Mouse (Mus musculus) lung, embryonic 15.5 days (tissue): Measurements from ENCODE around the gene Ipo13. TPM values are rescaled to one million over a fixed set of nuclear protein-coding genes. Genes with fewer than 3 reads are reported as not detected.

Experiments used
- ATAC-seq: fragments of 200-750 bp; cut with Nextera tagmentation; 2 replicates; pipeline ENCODE4 v1.8.0; 2017; ENCODE audit warnings: moderate number of reproducible peaks, borderline replicate concordance; ENCODE audit not compliant: low FRiP score, low TSS enrichment; ENCODE audit errors: extremely low read depth
- H3K27ac ChIP-seq: fragments of 300-500 bp; sonication (generic); 2 replicates; pipeline ENCODE4 v1.5.1; 2015; ENCODE audit warnings: moderate library complexity, mild to moderate bottlenecking, inconsistent platforms
- H3K27me3 ChIP-seq: fragments of 300-500 bp; sonication (generic); 2 replicates; pipeline ENCODE4 v1.6.1; 2015; ENCODE audit warnings: inconsistent platforms
- H3K36me3 ChIP-seq: fragments of 300-500 bp; sonication (generic); 2 replicates; pipeline ENCODE4 v1.6.1; 2015; ENCODE audit warnings: inconsistent platforms
- H3K4me1 ChIP-seq: fragments of 300-500 bp; sonication (generic); 2 replicates; pipeline ENCODE4 v1.6.1; 2015; ENCODE audit warnings: inconsistent platforms
- H3K4me2 ChIP-seq: fragments of 300-500 bp; sonication (generic); 2 replicates; pipeline ENCODE4 v1.6.1; 2015; ENCODE audit warnings: inconsistent platforms, mild to moderate bottlenecking, moderate library complexity
- H3K4me3 ChIP-seq: fragments of 300-500 bp; sonication (generic); 2 replicates; pipeline ENCODE4 v1.5.1; 2015; ENCODE audit warnings: mild to moderate bottlenecking, inconsistent platforms
- H3K9ac ChIP-seq: fragments of 300-500 bp; sonication (generic); 2 replicates; pipeline ENCODE4 v1.6.1; 2015; ENCODE audit warnings: inconsistent platforms
- H3K9me3 ChIP-seq: fragments of 300-500 bp; sonication (generic); 2 replicates; pipeline ENCODE4 v1.6.1; 2016; ENCODE audit warnings: inconsistent platforms
- whole genome bisulfite sequencing: fragments of 180-500 bp; shearing (Covaris S2); methylation state at CpG from one replicate; pipeline ENCODE4 v1.1.7; 2015; 5-methylcytosine and 5-hydroxymethylcytosine counted together
- polyA plus RNA-seq: library from polyadenylated mRNA; unstranded; fragments of >200 nt; fragmentation: Nextera tagmentation; extraction: Ambion mirVana; gene quantifications from 2 replicates; pipeline ENCODE4 v1.2.1, GENCODE M21; 2015

The Ipo13 gene
- polyA plus RNA-seq, 1 experiment from 2014 or later: 41.2 TPM

GRCm38 (mm10) chr4:117873615-117874014 is 41.2 kb downstream of the Ipo13 start:
- Histone ChIP-seq H3K27ac (no peak overlapping the region), H3K9me3 (no peaks in the 10 kb centered on the region), H3K27me3 (no peaks in the 10 kb centered on the region), H3K4me3 (no peak overlapping the region), H3K9ac (no peak overlapping the region), H3K36me3 (peaks cover 10% of the 10 kb centered on the region), H3K4me1 (peaks cover 11% of the 10 kb centered on the region; the same call in 1 of the 2 replicates), H3K4me2 (no peak overlapping the region)
- no peak for ATAC-seq
- 88% methylated on average over 9 of the region's 9 CpGs for WGBS

GRCm38 (mm10) chr4:117872471-117872886 is 42.3 kb downstream of the Ipo13 start, which contains the start of gene Ccdc24:
Ccdc24 (minus strand) TSS chr4:117872557.
- Histone ChIP-seq H3K4me3 (peak within 1 kb of the TSS; percentile 18), H3K36me3 (peaks cover 10% of the 10 kb centered on the region), H3K9ac (no peak within 1 kb of the TSS), H3K27me3 (0 out of 2 replicates have a peak, but pooled peaks cover under 1% of the 10 kb centered on the region), H3K27ac (no peak within 1 kb of the TSS), H3K4me1 (peaks cover 11% of the 10 kb centered on the region; the same call in 1 of the 2 replicates), H3K4me2 (peak within 1 kb of the TSS; percentile 49), H3K9me3 (no peaks in the 10 kb centered on the region)
- ATAC-seq: peak; percentile 27; the same call in 1 of the 2 replicates
- WGBS: 3% methylated on average over 14 of the region's 14 CpGs

- 32% methylated on average over 7 of the region's 7 CpGs for WGBS
- Histone ChIP-seq H3K4me2 (no peak overlapping the region; the same call in 1 of the 2 replicates), H3K9me3 (no peaks in the 10 kb centered on the region), H3K27ac (no peak overlapping the region), H3K4me1 (peaks cover 12% of the 10 kb centered on the region; the same call in 1 of the 2 replicates), H3K36me3 (peaks cover 10% of the 10 kb centered on the region), H3K4me3 (no peak overlapping the region), H3K27me3 (0 out of 2 replicates have a peak, but pooled peaks cover 4% of the 10 kb centered on the region), H3K9ac (no peak overlapping the region)
- ATAC-seq: no peak
These were observed 43.0 kb downstream of the Ipo13 start for GRCm38 (mm10) chr4:117871787-117872186.

GRCm38 (mm10) chr4:117870437-117870836 is 44.4 kb downstream of the Ipo13 start:
- Histone ChIP-seq H3K4me3 (no peak overlapping the region), H3K27ac (no peak overlapping the region), H3K27me3 (0 out of 2 replicates have a peak, but pooled peaks cover 4% of the 10 kb centered on the region), H3K9me3 (no peaks in the 10 kb centered on the region), H3K4me1 (peaks cover 23% of the 10 kb centered on the region), H3K36me3 (peaks cover 10% of the 10 kb centered on the region), H3K4me2 (no peak overlapping the region), H3K9ac (no peak overlapping the region)
- no peak for ATAC-seq
- 41% methylated on average over 1 of the region's 1 CpGs for WGBS

GRCm38 (mm10) chr4:117869317-117869716 is 45.5 kb downstream of the Ipo13 start:
- no peaks in the 10 kb centered on the region for H3K9me3 ChIP-seq
- peaks cover 7% of the 10 kb centered on the region for H3K36me3 ChIP-seq
- 59% methylated on average over 9 of the region's 9 CpGs for WGBS
- H3K4me1 ChIP-seq: peaks cover 24% of the 10 kb centered on the region
- H3K27ac ChIP-seq: no peak overlapping the region
- no peak overlapping the region for H3K9ac ChIP-seq
- H3K4me2 ChIP-seq: no peak overlapping the region
- ATAC-seq: no peak
- H3K4me3 ChIP-seq: no peak overlapping the region
- H3K27me3 ChIP-seq: 0 out of 2 replicates have a peak, but pooled peaks cover 4% of the 10 kb centered on the region

GRCm38 (mm10) chr4:117867823-117868222 is 47.0 kb downstream of the Ipo13 start:
- Histone ChIP-seq H3K36me3 (no peaks in the 10 kb centered on the region), H3K4me2 (peak overlapping the region; percentile 20), H3K27ac (no peak overlapping the region), H3K9ac (no peak overlapping the region), H3K4me1 (peaks cover 23% of the 10 kb centered on the region), H3K9me3 (no peaks in the 10 kb centered on the region), H3K4me3 (no peak overlapping the region), H3K27me3 (0 out of 2 replicates have a peak, but pooled peaks cover 4% of the 10 kb centered on the region)
- ATAC-seq: no peak
- WGBS: 19% methylated on average over 24 of the region's 24 CpGs

DNA sequence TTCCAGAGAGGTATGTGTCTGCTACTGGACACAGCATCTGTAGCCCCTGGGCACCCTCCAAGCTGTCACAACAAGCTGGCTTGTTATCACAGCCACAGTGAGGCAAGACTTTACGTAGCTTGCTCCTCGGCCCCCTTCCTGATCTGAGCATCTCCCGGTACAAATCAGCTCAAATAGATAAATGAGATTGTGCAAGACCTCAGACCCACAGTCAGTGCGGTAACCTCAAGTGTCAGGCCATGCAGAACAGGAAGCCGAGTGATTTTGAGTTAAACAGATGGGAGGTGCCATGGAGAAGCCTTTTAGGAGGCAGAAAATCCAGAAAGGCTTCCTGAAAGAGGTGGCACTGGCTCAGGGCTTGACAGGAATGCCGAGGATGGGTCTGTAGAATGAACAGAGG is 47.8 kb downstream of the Ipo13 start:
- no peaks in the 10 kb centered on the region for H3K36me3 ChIP-seq
- H3K27me3 ChIP-seq: 0 out of 2 replicates have a peak, but pooled peaks cover 4% of the 10 kb centered on the region
- peaks cover 22% of the 10 kb centered on the region for H3K4me1 ChIP-seq
- no peak overlapping the region for H3K9ac ChIP-seq
- WGBS: 43% methylated on average over 6 of the region's 6 CpGs
- ATAC-seq: no peak
- no peak overlapping the region for H3K27ac ChIP-seq
- no peak overlapping the region for H3K4me2 ChIP-seq
- no peak overlapping the region for H3K4me3 ChIP-seq
- no peaks in the 10 kb centered on the region for H3K9me3 ChIP-seq

- 0 out of 2 replicates have a peak, but pooled peaks cover 4% of the 10 kb centered on the region for H3K27me3 ChIP-seq
- H3K4me1 ChIP-seq: peaks cover 24% of the 10 kb centered on the region
- no peak overlapping the region for H3K9ac ChIP-seq
- peak overlapping the region; percentile 1; the same call in 1 of the 2 replicates for H3K4me2 ChIP-seq
- peak; percentile 46; the same call in 1 of the 2 replicates for ATAC-seq
- 52% methylated on average over 9 of the region's 9 CpGs for WGBS
- H3K4me3 ChIP-seq: no peak overlapping the region
- H3K27ac ChIP-seq: 0 out of 2 replicates have a peak overlapping the region, but pooled peaks have one; percentile 21
- H3K9me3 ChIP-seq: no peaks in the 10 kb centered on the region
- no peaks in the 10 kb centered on the region for H3K36me3 ChIP-seq
These were observed 48.7 kb downstream of the Ipo13 start for GRCm38 (mm10) chr4:117866083-117866482.

- H3K27me3 ChIP-seq: 0 out of 2 replicates have a peak, but pooled peaks cover 4% of the 10 kb centered on the region
- H3K4me3 ChIP-seq: no peak overlapping the region
- H3K9me3 ChIP-seq: no peaks in the 10 kb centered on the region
- WGBS: 45% methylated on average over 4 of the region's 4 CpGs
- peaks cover 24% of the 10 kb centered on the region for H3K4me1 ChIP-seq
- H3K36me3 ChIP-seq: no peaks in the 10 kb centered on the region
- H3K4me2 ChIP-seq: no peak overlapping the region
- ATAC-seq: no peak
- H3K27ac ChIP-seq: no peak overlapping the region
- H3K9ac ChIP-seq: no peak overlapping the region
These were observed 52.0 kb downstream of the Ipo13 start for GRCm38 (mm10) chr4:117862823-117863222.

DNA sequence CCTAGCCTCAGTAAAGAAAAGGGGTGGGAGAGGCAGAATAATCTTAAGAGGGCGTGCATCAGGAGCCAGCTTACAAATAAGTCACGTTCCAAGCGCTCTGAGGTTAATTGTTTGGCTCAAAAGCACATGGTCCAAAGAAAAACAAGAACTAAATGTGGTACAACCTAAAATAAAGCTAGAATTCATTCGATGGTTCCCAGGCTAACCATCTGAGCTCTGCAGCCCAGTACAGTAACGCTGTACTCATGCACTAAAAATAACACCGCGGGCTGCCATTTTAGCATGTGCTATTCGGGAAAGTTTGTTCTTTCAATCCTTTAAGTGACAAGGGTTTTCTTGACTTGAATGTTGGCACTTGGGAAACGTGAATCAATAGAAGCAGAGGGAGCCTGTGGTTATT is 54.2 kb downstream of the Ipo13 start:
- H3K27ac ChIP-seq: no peak overlapping the region
- H3K9me3 ChIP-seq: no peaks in the 10 kb centered on the region
- peaks cover 12% of the 10 kb centered on the region for H3K4me1 ChIP-seq
- H3K4me2 ChIP-seq: no peak overlapping the region
- 81% methylated on average over 9 of the region's 9 CpGs for WGBS
- no peaks in the 10 kb centered on the region for H3K27me3 ChIP-seq
- H3K4me3 ChIP-seq: no peak overlapping the region
- ATAC-seq: no peak
- no peak overlapping the region for H3K9ac ChIP-seq
- H3K36me3 ChIP-seq: no peaks in the 10 kb centered on the region

GRCm38 (mm10) chr4:117858794-117859193 is 56.0 kb downstream of the Ipo13 start:
- 53% methylated on average over 3 of the region's 3 CpGs for WGBS
- no peak for ATAC-seq

GRCm38 (mm10) chr4:117855146-117855545 is 59.7 kb downstream of the Ipo13 start:
- H3K9ac ChIP-seq: no peak overlapping the region
- no peak overlapping the region for H3K4me2 ChIP-seq
- no peak overlapping the region for H3K4me3 ChIP-seq
- 44% methylated on average over 9 of the region's 9 CpGs for WGBS
- H3K27me3 ChIP-seq: no peaks in the 10 kb centered on the region
- ATAC-seq: no peak
- 0 out of 2 replicates have a peak, but pooled peaks cover 5% of the 10 kb centered on the region for H3K4me1 ChIP-seq
- no peaks in the 10 kb centered on the region for H3K9me3 ChIP-seq
- H3K27ac ChIP-seq: no peak overlapping the region
- no peaks in the 10 kb centered on the region for H3K36me3 ChIP-seq

More at GRCm38 (mm10) chr4:117858794-117859193, 56.0 kb downstream of the Ipo13 start:
- Histone ChIP-seq H3K4me2 (no peak overlapping the region), H3K36me3 (no peaks in the 10 kb centered on the region), H3K9ac (no peak overlapping the region), H3K4me3 (no peak overlapping the region), H3K4me1 (peaks cover 15% of the 10 kb centered on the region), H3K9me3 (no peaks in the 10 kb centered on the region), H3K27ac (no peak overlapping the region), H3K27me3 (no peaks in the 10 kb centered on the region)
